Mouse (Mus musculus): Measurements from ENCODE around the gene AC170998.1.

DNA sequence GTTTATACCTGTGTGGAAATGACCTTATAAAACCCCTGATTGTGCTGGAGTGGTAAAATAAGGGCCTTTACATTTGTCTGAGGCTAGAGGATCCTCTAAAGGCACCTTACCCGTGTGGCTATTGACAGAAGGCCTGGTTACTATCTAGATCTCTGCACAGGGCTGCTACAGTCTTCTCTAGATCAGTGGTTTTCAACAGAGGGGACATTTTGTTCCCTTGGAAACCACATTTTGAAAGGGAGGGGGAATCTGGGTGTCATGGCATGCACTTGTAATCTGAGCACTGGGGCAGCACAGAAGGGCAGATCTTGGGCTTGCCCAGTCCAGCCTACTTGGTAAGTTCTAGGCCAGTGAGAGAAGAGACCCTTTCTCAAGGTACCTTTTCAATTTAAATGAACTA lies 19.2 kb upstream of the AC170998.1 start:
- TF ChIP-seq EP300 (IDR thresholded peaks at IDR 0.05; ENCODE audit: low read depth) (no peak), CTCF (IDR thresholded peaks at IDR 0.05; ENCODE audit: low read depth) (no peak)
